Mouse (Mus musculus) MEL (cell line): Measurements from ENCODE around the gene Cntd1. TPM values are rescaled to one million over a fixed set of nuclear protein-coding genes. Genes with fewer than 3 reads are reported as not detected.

Experiments used
- DNase-seq: peaks from one replicate; pipeline ENCODE4 v3.0.0; 2011; ENCODE audit warnings: low read depth, low spot score
- H3K27ac ChIP-seq: 2 replicates; pipeline ENCODE4 v1.5.1; 2012; ENCODE audit warnings: low read depth, mild to moderate bottlenecking, control low read depth, low read length, moderate library complexity; ENCODE audit not compliant: control insufficient read depth
- H3K27me3 ChIP-seq, 2 experiments: fragments of 150-350 bp in 1 of 2; sonication (generic) in 1 of 2; 2 replicates each; pipeline ENCODE4 v1.6.1; 2012; ENCODE audit warnings: low read length in 2 of 2, mild to moderate bottlenecking in 2 of 2, improper control_type of control experiment in 1 of 2, moderate library complexity in 1 of 2; ENCODE audit not compliant: insufficient read depth in 2 of 2, control insufficient read depth in 1 of 2
- H3K36me3 ChIP-seq, 2 experiments: 2 replicates each; pipeline ENCODE4 v1.6.1; 2012 to 2014; ENCODE audit warnings: low read length in 2 of 2, improper control_type of control experiment in 1 of 2, inconsistent platforms in 1 of 2, mild to moderate bottlenecking in 1 of 2; ENCODE audit not compliant: insufficient read depth in 2 of 2, control insufficient read depth in 1 of 2
- H3K4me1 ChIP-seq, 2 experiments: fragments of 150-350 bp in 1 of 2; sonication (generic) in 1 of 2; 2 replicates each; pipeline ENCODE4 v1.6.1; 2012; ENCODE audit warnings: low read length in 2 of 2, improper control_type of control experiment in 1 of 2, mild to moderate bottlenecking in 1 of 2; ENCODE audit not compliant: insufficient read depth in 2 of 2, control insufficient read depth in 1 of 2
- H3K4me3 ChIP-seq, 2 experiments: fragments of 150-350 bp in 1 of 2; sonication (generic) in 1 of 2; 2 replicates each; pipeline ENCODE4 v1.5.1; 2012; ENCODE audit warnings: low read depth in 2 of 2, low read length in 2 of 2, mild to moderate bottlenecking in 2 of 2, moderate library complexity in 2 of 2, control low read depth in 1 of 2, improper control_type of control experiment in 1 of 2; ENCODE audit not compliant: control insufficient read depth in 1 of 2, insufficient read depth in 1 of 2
- H3K79me2 ChIP-seq: 2 replicates; pipeline ENCODE4 v1.6.1; 2012; ENCODE audit warnings: mild to moderate bottlenecking, low read length, moderate library complexity; ENCODE audit not compliant: control insufficient read depth, poor library complexity, insufficient read depth
- H3K9ac ChIP-seq: 2 replicates; pipeline ENCODE4 v1.6.1; 2012; ENCODE audit warnings: low read depth, mild to moderate bottlenecking, control low read depth, low read length, moderate library complexity; ENCODE audit not compliant: control insufficient read depth, poor library complexity, severe bottlenecking
- H3K9me3 ChIP-seq: fragments of 150-350 bp; sonication (generic); replicated peaks from 2 replicates; pipeline ENCODE4 v1.6.1; 2012; ENCODE audit warnings: mild to moderate bottlenecking, low read length, improper control_type of control experiment, moderate library complexity; ENCODE audit not compliant: insufficient read depth
- BHLHE40 ChIP-seq: IDR thresholded peaks from 2 replicates; pipeline ENCODE4 v1.6.1; 2012; ENCODE audit warnings: low read depth, mild to moderate bottlenecking, inconsistent platforms, low read length, improper control_type of control experiment, borderline replicate concordance
- CTCF ChIP-seq, 3 experiments: IDR thresholded peaks in 2 of 3; conservative IDR thresholded peaks in 1 of 3; 2 replicates each; pipeline ENCODE4 v1.5.1; 2011 to 2012; ENCODE audit warnings: low read length in 3 of 3, low read depth in 2 of 3, mild to moderate bottlenecking in 2 of 3, improper control_type of control experiment in 1 of 3, inconsistent platforms in 1 of 3, mixed read lengths in 1 of 3, moderate library complexity in 1 of 3; ENCODE audit not compliant: control insufficient read depth in 1 of 3, insufficient read depth in 1 of 3, poor library complexity in 1 of 3, severe bottlenecking in 1 of 3
- E2F4 ChIP-seq: IDR thresholded peaks from 2 replicates; pipeline ENCODE4 v1.6.1; 2011; ENCODE audit warnings: low read depth, low read length, improper control_type of control experiment, borderline replicate concordance
- ELF1 ChIP-seq: IDR thresholded peaks from 2 replicates; pipeline ENCODE4 v1.6.1; 2014; ENCODE audit warnings: low read depth, mild to moderate bottlenecking, inconsistent platforms, low read length, improper control_type of control experiment, moderate library complexity
- GATA1 ChIP-seq: IDR thresholded peaks from 2 replicates; pipeline ENCODE4 v1.6.1; 2011; ENCODE audit warnings: low read depth, low read length, improper control_type of control experiment
- KAT2A ChIP-seq: conservative IDR thresholded peaks from 2 replicates; pipeline ENCODE4 v1.6.1; 2012; ENCODE audit warnings: low read depth, low read length, improper control_type of control experiment, inconsistent platforms
- POLR2AphosphoS5 ChIP-seq: IDR thresholded peaks from 2 replicates; pipeline ENCODE4 v1.6.1; 2012; ENCODE audit warnings: low read depth, borderline replicate concordance, mild to moderate bottlenecking, inconsistent platforms, low read length, moderate library complexity, mixed read lengths
- RAD21 ChIP-seq: IDR thresholded peaks from 2 replicates; pipeline ENCODE4 v1.6.1; 2011; ENCODE audit warnings: mild to moderate bottlenecking, low read depth, low read length, improper control_type of control experiment
- RCOR1 ChIP-seq: IDR thresholded peaks from 2 replicates; pipeline ENCODE4 v1.6.1; 2012; ENCODE audit warnings: low read depth, mild to moderate bottlenecking, inconsistent platforms, low read length, improper control_type of control experiment
- SMC3 ChIP-seq: IDR thresholded peaks from 2 replicates; pipeline ENCODE4 v1.6.1; 2011; ENCODE audit warnings: low read depth, low read length, improper control_type of control experiment
- ZC3H11A ChIP-seq: IDR thresholded peaks from 2 replicates; pipeline ENCODE4 v1.6.1; 2012; ENCODE audit warnings: low read depth, mild to moderate bottlenecking, inconsistent platforms, low read length, improper control_type of control experiment
- polyA plus RNA-seq, 2 experiments: library from polyadenylated mRNA; stranded (reverse) in 1 of 2; unstranded in 1 of 2; fragments of >175 nt in 1 of 2; fragments of >200 nt in 1 of 2; gene quantifications; 2 replicates each; pipeline versions ENCODE4 v1.2.1 to v1.2.4; 2012; ENCODE audit warnings: low replicate concordance in 2 of 2, low read depth in 1 of 2; ENCODE audit not compliant: insufficient read length in 2 of 2, insufficient read depth in 1 of 2, missing spikeins in 1 of 2
- total RNA-seq: library from RNA; depleted of rRNA; stranded (reverse); fragments of 300-350 nt; gene quantifications from 2 replicates; pipeline ENCODE4 v1.2.3, GENCODE M21; 2012

The Cntd1 gene
- total and polyA plus RNA-seq, 3 experiments: 0.84 to 2.4 TPM; not detected in 1

DNA sequence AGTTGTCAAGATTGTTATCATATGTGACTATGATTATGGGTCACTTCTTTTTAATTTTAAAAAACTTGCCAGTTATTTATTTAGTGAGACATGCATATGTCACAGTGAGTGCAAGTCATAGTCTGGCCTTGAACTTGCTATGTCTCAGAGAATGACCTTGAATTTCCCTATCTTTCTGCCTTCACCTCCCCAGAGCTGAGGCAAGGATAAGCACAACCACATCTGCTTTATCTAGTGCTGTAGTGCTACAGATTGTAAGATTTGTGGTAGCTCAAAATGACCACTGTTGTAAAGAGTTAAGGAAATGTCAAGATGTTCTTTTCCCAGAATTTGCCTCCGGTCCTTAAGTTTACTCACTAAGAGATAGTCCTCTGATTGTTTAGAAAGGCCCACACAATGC lies 45.6 kb upstream of the Cntd1 start:
- peaks cover 0 to 14% of the 10 kb centered on the region in 2 experiments; a peak in 2 of 4 replicates for H3K36me3 ChIP-seq
- no peak overlapping the region for H3K4me3 ChIP-seq
- no peak overlapping the region for H3K9ac ChIP-seq
- H3K4me1 ChIP-seq: peaks cover 3 to 24% of the 10 kb centered on the region in 2 experiments; a peak in 3 of 4 replicates
- no peaks in the 10 kb centered on the region for H3K79me2 ChIP-seq
- no peak overlapping the region for H3K27ac ChIP-seq
- no peak for DNase-seq
- TF ChIP-seq GATA1 (peak; percentile 15; the same call in 1 of the 2 replicates), RCOR1 (peak; percentile 73), ZC3H11A (no peak), BHLHE40 (no peak)
- TF ChIP-seq, all 39 proteins: peak for 2
- Histone ChIP-seq H3K27me3 (peaks cover 0 to 4% of the 10 kb centered on the region in 2 experiments; a peak in 2 of 4 replicates), H3K9me3 (no peaks in the 10 kb centered on the region)

- no peak for TF ChIP-seq ZC3H11A
- peaks cover 2 to 23% of the 10 kb centered on the region in 2 experiments; a peak in 3 of 4 replicates for H3K4me1 ChIP-seq
- H3K9ac ChIP-seq: no peak overlapping the region
- no peaks in the 10 kb centered on the region for H3K79me2 ChIP-seq
- H3K27ac ChIP-seq: no peak overlapping the region
- H3K36me3 ChIP-seq: peaks cover 0 to 14% of the 10 kb centered on the region in 2 experiments; a peak in 2 of 4 replicates
- peaks cover 0 to 6% of the 10 kb centered on the region in 2 experiments; a peak in 3 of 4 replicates for H3K27me3 ChIP-seq
- DNase-seq: no peak
- no peaks in the 10 kb centered on the region for H3K9me3 ChIP-seq
- H3K4me3 ChIP-seq: no peak overlapping the region
These were observed 44.7 kb upstream of the Cntd1 start for GRCm38 (mm10) chr11:101234124-101234523.

- TF ChIP-seq POLR2AphosphoS5 (no peak), KAT2A (no peak), ELF1 (no peak), GATA1 (no peak), SMC3 (peak; percentile 51), E2F4 (no peak), CTCF (IDR thresholded peaks at IDR 0.05 in 2 of 3, conservative IDR thresholded peaks at IDR 0.05 in 1 of 3; ENCODE audit: control insufficient read depth in 1 of 3, insufficient read depth in 1 of 3, low read depth in 2 of 3, low read length in 3 of 3, poor library complexity in 1 of 3, severe bottlenecking in 1 of 3) (peak in 1 of 3 experiments; percentile 36; a peak in 2 of 6 replicates), RAD21 (peak; percentile 4; the same call in 1 of the 2 replicates)
- H3K27ac ChIP-seq: no peak overlapping the region
These were observed 43.4 kb upstream of the Cntd1 start for GRCm38 (mm10) chr11:101235429-101235828.

More at GRCm38 (mm10) chr11:101235429-101235828, 43.4 kb upstream of the Cntd1 start:
- no peak for DNase-seq
- peaks cover 0 to 14% of the 10 kb centered on the region in 2 experiments; a peak in 3 of 4 replicates for H3K4me1 ChIP-seq
- H3K79me2 ChIP-seq: no peaks in the 10 kb centered on the region
- peaks cover 0 to 13% of the 10 kb centered on the region in 2 experiments; a peak in 2 of 4 replicates for H3K36me3 ChIP-seq
- peaks cover 0 to 9% of the 10 kb centered on the region in 2 experiments; a peak in 3 of 4 replicates for H3K27me3 ChIP-seq
- H3K9ac ChIP-seq: no peak overlapping the region
- H3K9me3 ChIP-seq: no peaks in the 10 kb centered on the region
- no peak overlapping the region for H3K4me3 ChIP-seq
